Mouse (Mus musculus) liver, adult (tissue): ENCODE results near the gene Stx12.
A peak's percentile ranks its signal among the peaks of the same experiment; 100 is the strongest.

Experiments
- GATA4 ChIP-seq: IDR thresholded peaks from 2 replicates; pipeline ENCODE4 v1.6.1; 2014; ENCODE audit warnings: mild to moderate bottlenecking, low read length; ENCODE audit not compliant: insufficient replicate concordance

The Stx12 gene

DNA sequence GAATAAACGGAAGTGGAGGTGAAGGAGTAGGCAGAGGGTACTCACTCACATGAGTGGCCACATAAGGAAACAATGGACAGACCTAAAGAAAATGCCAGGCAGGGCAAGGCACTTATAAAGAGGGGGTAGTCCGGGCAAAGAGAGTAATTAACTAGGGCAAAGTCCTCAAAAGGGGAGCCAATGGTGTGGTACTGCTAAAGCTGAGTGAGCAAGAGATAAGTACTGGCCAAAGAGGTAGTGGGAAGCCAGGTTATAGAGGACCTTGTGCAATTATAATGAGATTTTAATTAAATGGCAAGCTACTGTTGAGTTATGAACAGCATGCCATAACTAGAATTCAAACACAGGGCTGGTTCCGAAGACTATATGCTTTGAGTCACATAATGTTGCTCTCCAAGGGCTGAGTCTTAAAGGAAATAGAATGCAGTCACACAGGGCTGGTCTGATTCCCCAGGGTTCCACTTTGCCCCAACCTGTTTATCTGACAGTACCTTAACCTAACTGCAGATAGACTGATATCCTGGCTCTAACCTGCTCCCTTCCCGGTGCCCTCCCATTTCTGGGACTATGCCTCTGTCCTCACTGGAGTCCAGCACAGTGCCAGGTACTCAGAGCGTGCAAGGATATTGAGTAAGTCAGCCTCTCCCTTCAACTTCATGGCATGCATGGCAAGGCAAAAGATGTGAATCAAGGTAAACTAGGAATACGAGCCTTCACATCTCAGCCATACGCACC is 9.8 kb downstream of the Stx12 start:
- TF ChIP-seq GATA4 = no peak

DNA sequence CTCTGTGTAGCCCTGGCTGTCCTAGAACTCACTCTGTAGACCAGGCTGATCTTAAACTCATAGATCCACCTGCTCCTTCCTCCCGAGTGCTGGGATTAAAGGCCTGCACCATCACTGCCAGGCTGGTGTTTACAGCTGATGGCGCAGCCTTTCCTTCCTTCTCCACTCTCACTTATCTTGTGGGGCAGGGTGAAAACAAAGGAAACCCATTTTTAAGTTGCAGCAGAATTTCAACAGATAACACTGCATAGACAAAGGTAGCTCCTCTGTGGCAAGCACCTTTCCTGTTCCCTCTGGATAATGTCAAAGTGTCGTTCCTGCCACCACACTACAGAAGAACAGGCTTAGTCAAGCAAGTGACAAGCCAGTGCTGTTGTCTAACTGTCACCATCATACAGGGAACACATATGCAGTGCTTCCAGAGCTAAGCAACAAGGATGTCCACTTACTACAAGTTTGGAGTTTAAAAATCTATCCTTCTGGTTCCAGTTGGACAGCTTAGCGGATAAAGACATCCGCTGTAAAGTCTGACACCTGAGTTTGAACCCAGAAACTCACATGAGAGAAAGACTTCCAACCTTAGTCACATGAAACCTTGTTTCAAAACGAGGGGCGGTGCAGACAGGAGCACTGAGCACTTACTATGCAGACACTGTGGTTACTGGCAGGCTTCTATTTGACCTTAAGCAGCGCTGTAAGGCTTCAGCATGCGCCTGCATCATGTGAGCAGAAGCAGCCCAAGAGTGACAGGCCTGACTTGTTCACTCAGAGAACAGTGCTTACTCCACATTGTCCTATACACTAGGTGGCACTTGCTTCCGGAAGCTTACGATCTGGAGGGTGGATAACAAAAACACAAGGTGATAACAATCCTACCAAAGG is 10.6 kb downstream of the Stx12 start:
- peak; percentile 55; the same call in 1 of the 2 replicates for TF ChIP-seq GATA4

DNA sequence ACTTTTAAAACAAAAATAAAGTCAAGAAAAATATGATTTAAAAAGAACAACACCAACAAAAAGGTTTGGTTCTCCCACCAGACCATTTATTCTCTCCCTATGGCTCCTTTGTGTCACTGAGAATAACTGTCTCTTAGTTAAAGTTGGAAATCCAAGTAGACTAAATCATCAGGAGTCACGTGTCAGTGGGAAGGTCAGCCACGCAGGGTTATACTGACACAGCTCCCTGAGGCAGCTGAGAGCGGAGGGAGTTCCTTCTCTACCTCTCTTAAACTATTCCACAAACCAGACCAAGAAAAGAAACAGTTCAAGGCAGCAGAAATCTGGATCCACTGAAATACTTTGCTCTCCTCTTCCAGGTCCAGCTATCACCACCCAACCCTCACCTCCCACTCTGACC is 13.2 kb downstream of the Stx12 start:
- no peak for TF ChIP-seq GATA4

DNA sequence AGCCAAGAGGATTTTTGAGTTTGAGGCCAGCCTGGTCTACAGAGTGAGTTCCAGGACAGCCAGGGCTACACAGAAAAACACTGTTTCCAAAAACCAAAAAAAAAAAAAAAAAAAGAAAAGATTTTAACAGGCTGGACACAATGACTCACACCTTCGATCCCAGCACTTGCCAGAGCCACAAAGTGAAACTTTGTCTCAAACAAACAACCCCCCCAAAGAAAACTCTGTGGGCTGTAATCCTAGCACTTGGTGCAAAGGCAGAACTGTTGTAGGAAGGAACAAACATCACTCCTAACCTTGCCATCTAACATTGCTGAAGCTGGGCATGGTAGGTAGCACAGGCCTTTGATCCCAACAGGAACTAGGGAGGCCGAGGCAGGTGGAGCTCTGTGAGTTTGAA is 19.5 kb downstream of the Stx12 start:
- no peak for TF ChIP-seq GATA4

DNA sequence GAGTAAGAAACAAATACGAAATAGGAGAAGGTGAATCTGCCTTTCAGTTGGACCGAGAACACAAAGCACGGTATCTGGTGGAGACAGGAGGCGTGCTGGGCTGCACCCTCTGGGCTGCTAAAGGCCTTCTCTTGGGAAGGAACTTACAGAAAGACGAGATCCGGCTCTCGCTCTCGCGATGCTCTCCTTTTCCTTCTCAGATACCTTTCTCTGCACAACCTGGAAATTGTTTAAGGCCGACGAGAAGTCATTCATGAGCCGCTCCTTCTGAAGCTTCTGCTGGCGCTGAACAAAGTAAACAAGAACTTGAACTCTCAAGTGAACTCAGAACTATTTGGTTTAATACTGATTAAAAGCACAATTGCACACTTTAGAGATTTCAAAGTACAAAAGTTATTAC is 21.3 kb downstream of the Stx12 start:
- no peak for TF ChIP-seq GATA4

DNA sequence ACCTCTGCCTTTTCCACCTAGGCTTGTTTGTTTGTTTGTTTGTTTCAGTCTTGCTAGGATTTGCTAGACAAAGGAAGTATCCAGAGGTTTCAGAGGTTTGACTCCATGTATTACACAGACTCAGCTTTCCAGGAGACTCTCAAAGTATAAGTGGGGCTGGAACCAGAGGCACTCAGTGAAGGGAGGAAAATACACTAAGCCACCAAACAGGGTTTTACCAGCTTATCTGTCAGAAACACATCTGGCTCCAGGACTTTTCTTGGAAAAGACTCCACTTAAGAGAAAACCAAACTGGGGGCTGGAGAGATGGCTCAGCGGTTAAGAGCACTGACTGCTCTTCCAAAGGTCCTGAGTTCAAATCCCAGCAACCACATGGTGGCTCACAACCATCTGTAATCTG is 23.4 kb downstream of the Stx12 start:
- TF ChIP-seq GATA4 = no peak

DNA sequence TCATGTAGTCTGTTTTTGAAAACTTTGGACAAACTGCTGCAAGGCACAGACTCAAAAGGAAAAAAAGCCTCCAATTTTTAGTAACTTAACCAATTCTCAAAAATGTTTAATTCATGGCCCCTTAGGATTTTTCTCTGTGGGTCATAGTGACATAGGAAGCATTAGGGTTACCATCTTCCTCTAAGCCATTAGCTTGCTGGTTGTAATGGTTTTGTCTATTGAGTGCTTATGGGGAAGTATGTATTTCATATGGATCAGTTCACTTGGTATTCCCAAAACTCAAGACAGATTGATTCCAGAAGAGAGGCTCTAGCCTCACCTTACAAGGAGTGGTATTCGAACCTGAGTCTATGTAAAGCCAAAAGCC is 40.6 kb downstream of the Stx12 start:
- TF ChIP-seq GATA4 = no peak

DNA sequence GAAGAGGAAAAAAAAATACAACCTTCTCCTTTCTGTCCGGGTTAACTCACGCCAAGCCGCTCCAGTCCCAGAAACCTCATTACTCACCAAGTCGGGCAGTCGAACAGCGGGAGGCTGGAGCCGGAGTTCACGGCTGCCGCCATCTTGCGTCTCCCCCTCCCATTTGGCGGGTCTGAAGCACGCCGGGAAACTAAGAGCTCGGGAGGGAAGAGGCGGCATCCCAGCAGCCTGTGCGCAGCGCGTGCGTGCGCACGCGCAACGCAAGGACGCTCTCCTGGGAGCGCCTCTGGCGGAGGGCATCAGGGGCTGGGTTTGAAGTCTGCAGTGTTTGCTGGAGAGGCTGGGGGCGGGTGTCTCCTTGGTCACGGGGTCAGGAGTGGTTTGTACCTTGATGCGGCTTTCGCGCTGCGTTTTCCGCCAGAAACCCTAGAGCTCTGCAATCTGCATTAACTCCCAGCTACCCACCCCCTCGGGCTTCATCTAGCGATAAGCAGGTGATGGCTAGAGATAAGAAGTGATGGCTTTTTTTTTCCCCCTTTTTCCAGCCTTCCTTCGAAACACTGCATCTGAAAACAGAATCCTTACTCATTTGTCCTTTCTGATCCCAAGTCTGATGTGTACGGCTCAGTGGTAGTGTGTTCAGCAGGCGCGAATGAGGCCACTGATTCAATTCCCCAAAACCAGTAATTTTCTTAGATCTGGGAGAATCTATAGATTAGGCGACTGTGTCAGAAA is 41.2 kb downstream of the Stx12 start, which contains the start of gene Ppp1r8:
Gene Ppp1r8, minus strand, starts transcription at position 200 of the 735 bp plus-strand sequence.
- TF ChIP-seq GATA4 = peak; percentile 51; the same call in 1 of the 2 replicates

DNA sequence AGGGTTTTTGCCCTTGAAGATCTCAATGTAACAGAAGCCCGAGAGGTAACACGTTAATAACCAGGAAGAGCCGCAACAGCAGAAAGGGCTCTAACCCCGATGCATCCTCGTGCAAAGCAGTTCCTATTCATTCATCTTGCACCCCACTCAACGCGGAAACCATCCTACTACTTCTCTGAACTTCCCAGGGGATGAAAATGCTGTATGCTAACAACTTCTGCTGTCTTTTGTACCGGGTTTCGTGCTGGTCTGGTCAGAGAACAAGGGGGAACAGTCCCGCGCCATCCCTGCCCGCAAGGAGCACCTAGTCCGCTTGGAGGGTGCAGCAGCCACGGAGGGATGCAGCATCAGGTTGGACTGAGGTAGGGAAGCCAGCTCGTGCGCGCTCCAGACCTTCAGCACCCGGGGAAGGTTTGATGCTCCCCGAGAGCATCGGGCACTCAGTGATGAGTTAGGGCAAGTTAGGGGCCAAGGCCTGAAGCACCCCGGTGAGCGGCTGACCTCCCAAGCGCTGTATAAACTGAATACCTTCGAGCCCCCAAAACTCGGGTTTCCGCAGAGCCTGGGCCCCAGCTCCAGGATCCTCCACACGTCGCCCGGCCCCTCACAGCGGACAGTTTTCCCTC is 41.9 kb downstream of the Stx12 start:
- TF ChIP-seq GATA4 = no peak

DNA sequence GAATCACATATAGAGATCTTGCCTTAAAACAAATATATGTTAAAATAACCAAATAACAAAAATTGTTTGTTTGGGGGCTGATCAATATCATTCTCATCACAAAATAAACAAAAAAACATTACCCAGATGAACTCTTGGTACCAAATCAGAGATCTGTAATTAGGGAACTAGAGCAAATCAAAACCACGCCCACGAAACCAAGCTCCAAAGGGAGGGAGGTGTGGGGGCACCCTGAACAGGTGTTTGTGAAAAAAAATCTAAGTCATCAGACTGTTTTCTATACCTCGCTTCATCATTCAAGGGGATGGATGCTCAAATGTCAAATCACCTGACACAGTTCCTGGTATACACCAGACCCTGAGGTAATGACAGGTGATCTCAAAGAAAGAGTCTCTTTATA is 42.8 kb downstream of the Stx12 start:
- TF ChIP-seq GATA4 = no peak

DNA sequence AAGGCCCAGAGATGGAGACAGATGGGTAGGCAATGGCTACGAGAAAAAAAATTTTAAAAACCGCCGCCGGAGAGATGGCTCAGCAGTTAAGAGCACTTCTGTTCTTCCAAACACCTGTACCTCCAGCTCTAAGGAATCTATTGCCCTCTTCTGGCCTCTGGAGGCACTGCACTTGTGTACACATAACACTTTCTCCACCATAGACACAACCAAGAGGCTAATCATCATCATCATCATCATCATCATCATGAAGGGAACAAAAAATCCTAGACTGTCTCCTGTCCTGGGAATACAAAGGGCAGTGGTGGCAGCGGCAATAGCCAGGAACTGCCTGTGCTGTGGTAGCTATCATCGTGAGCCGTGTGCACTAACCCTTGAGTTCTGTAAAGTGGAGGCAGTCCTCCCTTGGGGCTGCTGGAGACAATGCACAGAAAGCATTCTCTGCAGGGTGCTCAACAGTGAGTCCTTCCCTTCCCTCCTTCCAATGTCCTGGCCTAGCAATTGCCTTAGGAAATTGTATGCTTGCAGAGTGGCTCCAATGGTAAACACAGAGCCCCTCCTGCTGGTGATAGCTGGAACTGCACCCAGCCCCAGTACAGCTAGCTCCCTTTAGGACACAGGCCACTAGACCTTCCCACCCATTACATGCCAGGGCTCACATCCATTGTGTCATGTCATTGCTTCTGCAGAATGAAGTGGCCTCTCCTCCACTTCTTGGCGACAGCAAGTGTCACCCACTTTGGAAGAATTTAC is 60.5 kb downstream of the Stx12 start:
- TF ChIP-seq GATA4 = no peak

DNA sequence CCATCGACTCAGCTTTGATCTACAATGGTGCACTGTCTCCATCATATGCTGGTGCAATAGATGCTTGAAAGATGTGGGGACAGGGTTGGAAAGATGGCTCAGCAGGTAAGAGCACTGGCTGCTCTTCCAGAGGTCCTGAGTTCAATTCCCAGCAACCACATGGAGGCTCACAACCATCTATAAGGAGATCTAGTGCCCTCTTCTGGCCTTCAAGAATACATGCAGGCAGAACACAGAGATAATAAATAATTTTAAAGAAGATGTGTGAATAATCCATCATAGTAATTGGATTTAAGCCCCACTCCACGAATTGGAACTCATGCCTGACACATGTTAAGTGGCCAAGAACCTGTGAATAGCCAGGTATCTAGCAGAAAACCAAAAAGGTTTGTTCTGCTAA is 65.9 kb downstream of the Stx12 start:
- TF ChIP-seq GATA4 = no peak

DNA sequence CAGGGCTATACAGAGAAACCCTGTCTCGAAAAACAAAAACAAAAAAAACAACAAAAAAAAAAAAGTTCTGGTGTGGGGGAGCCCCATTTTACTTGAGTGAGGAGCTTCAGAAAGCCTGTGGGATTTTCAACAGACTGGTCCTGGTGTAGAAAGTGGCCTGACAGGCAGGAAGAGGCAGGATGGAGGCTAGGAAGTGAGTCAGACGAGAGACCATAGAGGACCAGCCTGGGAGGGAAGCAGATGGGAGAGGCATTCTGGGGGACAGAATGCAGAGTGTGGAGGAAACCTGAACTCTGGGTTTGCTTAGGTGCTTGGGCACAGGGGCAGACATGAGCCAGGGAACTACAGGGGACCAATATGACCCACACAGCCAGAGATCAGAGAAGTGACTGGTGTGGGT is 67.5 kb downstream of the Stx12 start:
- no peak for TF ChIP-seq GATA4

DNA sequence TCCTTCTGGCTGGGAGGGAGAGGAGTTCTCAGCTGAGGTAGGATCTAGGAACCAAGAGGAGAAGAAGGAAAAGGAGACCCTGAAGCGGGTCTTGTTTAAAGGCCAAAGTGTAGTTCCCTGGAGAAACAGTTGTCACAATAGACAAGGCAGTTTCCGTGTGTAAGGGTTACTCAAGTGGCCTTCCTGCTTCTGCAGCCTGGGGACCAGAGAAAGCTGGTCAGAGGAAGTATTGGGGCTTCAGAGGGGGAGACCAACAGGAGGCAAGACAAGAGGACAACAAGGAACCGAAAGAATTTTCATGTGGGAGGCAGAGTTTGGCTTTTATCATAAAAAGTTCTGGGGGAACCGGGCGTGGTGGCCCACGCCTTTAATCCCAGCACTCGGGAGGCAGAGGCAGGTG is 67.9 kb downstream of the Stx12 start:
- TF ChIP-seq GATA4 = no peak
